ENCODE assay signal across 8 mouse cellular contexts in the genomic region with DNA sequence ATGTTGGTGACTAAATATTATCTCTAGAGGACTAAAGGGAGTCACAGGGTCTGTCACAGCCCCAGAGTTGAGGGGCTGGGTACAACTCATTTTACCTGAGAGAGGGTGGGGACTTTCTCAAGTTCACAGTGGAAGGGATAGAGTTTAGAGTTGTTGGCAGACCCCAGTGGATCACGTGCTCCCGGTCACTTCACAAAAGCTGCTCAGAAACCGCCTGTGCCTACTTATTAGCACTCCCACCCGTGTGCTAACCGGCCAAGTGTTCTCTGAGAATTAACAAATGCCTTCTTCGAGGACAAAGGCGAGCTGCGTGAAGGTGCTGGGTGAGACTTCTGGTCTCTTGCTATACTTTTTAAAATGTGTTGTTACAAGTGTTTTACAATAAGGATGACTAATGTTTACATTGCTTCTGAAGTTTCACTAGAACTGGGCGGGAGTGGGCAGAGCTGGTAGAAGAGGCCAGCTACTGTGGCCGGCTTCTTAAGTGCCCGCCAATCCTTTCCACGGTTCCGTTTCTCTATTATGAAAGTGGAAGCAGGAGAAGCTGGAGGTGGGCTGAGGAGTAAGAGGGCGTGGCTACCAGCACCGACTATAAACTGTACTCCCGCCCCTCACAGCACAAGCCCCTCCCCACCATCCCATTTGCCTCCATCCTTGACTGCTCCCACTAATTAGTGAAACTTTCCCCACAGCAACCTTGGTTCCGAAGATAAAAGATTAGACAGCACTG. TPM values are rescaled to one million over a fixed set of nuclear protein-coding genes. Genes with fewer than 3 reads are reported as not detected.
DNase-seq lines count a peak whose midpoint lies in the region; ATAC-seq lines count a peak whose summit lies in the region.

No protein-coding gene starts in this region.

- no peak overlapping the region for H3K4me2 ChIP-seq in midbrain, embryonic 13.5 days (replicated peaks)
- H3K4me2 ChIP-seq in midbrain, embryonic 16.5 days (ENCODE audit: low read length) = no peak overlapping the region
- H3K4me2 ChIP-seq in liver, embryonic 15.5 days = peak overlapping the region; percentile 23
- peak overlapping the region; percentile 32 for H3K4me2 ChIP-seq in stomach, embryonic 15.5 days

- no peaks in the 10 kb centered on the region; the same call in 1 of the 2 replicates for H3K4me1 ChIP-seq in midbrain, embryonic 13.5 days (replicated peaks)
- no peaks in the 10 kb centered on the region for H3K4me1 ChIP-seq in midbrain, embryonic 16.5 days (ENCODE audit: control insufficient read depth, insufficient read depth, low read length)
- H3K4me1 ChIP-seq in liver, embryonic 15.5 days (replicated peaks) = no peaks in the 10 kb centered on the region
- H3K4me1 ChIP-seq in stomach, embryonic 15.5 days = no peaks in the 10 kb centered on the region
- peaks cover 11% of the 10 kb centered on the region; the same call in 1 of the 2 replicates for H3K4me1 ChIP-seq in midbrain, embryonic 10.5 days

- no peak overlapping the region for H3K4me3 ChIP-seq in midbrain, embryonic 13.5 days (replicated peaks)
- no peak overlapping the region for H3K4me3 ChIP-seq in midbrain, embryonic 16.5 days (ENCODE audit: low read depth, low read length)
- H3K4me3 ChIP-seq in liver, embryonic 15.5 days (replicated peaks) = no peak overlapping the region
- 0 out of 2 replicates have a peak overlapping the region, but pooled peaks have one; percentile 8 for H3K4me3 ChIP-seq in stomach, embryonic 15.5 days (replicated peaks)
- no peak overlapping the region for H3K4me3 ChIP-seq in midbrain, embryonic 10.5 days

- H3K27me3 ChIP-seq in midbrain, embryonic 13.5 days = no peaks in the 10 kb centered on the region
- H3K27me3 ChIP-seq in midbrain, embryonic 16.5 days (ENCODE audit: control insufficient read depth, insufficient read depth, low read depth, low read length) = no peaks in the 10 kb centered on the region
- no peaks in the 10 kb centered on the region for H3K27me3 ChIP-seq in liver, embryonic 15.5 days
- H3K27me3 ChIP-seq in stomach, embryonic 15.5 days (replicated peaks) = no peaks in the 10 kb centered on the region
- H3K27me3 ChIP-seq in midbrain, embryonic 10.5 days (ENCODE audit: low read depth, poor library complexity, severe bottlenecking) = no peaks in the 10 kb centered on the region

- 48% methylated on average over 17 of the region's 17 CpGs for whole genome bisulfite sequencing in midbrain, embryonic 13.5 days
- WGBS in midbrain, embryonic 16.5 days = 39% methylated on average over 17 of the region's 17 CpGs
- 36% methylated on average over 17 of the region's 17 CpGs for WGBS in liver, embryonic 15.5 days (ENCODE audit: insufficient replicate concordance)
- WGBS in stomach, embryonic 15.5 days = 22% methylated on average over 17 of the region's 17 CpGs
- WGBS in midbrain, embryonic 10.5 days = 53% methylated on average over 17 of the region's 17 CpGs

- ATAC-seq in midbrain, embryonic 13.5 days = 0 out of 2 replicates have a peak, but pooled peaks have one; percentile 30
- ATAC-seq in midbrain, embryonic 16.5 days = no peak
- peak; percentile 8 for ATAC-seq in inflammation-experienced regulatory T-cells, adult 6 months
- ATAC-seq in liver, embryonic 15.5 days (ENCODE audit: insufficient read depth) = no peak
- peak; percentile 78 for ATAC-seq in stomach, embryonic 15.5 days (ENCODE audit: insufficient read depth, low FRiP score, low read depth)

- no peak overlapping the region for H3K27ac ChIP-seq in midbrain, embryonic 13.5 days
- no peak overlapping the region for H3K27ac ChIP-seq in midbrain, embryonic 16.5 days (ENCODE audit: low read length)
- no peak overlapping the region for H3K27ac ChIP-seq in liver, embryonic 15.5 days (replicated peaks)
- H3K27ac ChIP-seq in stomach, embryonic 15.5 days = peak overlapping the region; percentile 41
- H3K27ac ChIP-seq in midbrain, embryonic 10.5 days (replicated peaks) = no peak overlapping the region

- H3K9ac ChIP-seq in midbrain, embryonic 13.5 days (replicated peaks) = no peak overlapping the region
- no peak overlapping the region for H3K9ac ChIP-seq in midbrain, embryonic 16.5 days (ENCODE audit: low read depth, low read length)
- no peak overlapping the region for H3K9ac ChIP-seq in liver, embryonic 15.5 days
- H3K9ac ChIP-seq in stomach, embryonic 15.5 days = no peak overlapping the region

- H3K9me3 ChIP-seq in midbrain, embryonic 13.5 days = no peaks in the 10 kb centered on the region
- H3K9me3 ChIP-seq in midbrain, embryonic 16.5 days (replicated peaks; ENCODE audit: control insufficient read depth, low read length, poor library complexity, severe bottlenecking) = no peaks in the 10 kb centered on the region
- no peaks in the 10 kb centered on the region for H3K9me3 ChIP-seq in liver, embryonic 15.5 days (replicated peaks)
- no peaks in the 10 kb centered on the region for H3K9me3 ChIP-seq in stomach, embryonic 15.5 days
- no peaks in the 10 kb centered on the region for H3K9me3 ChIP-seq in midbrain, embryonic 10.5 days (replicated peaks)

- no peak for DNase-seq in gastrocnemius, adult 8-10 months (ENCODE audit: low spot score in 2 of 2)
- no peak for DNase-seq in right cerebral cortex, adult 2 months (ENCODE audit: low spot score in 2 of 2)
- no peak for DNase-seq in midbrain, embryonic 10.5 days (ENCODE audit: low spot score)

- H3K36me3 ChIP-seq in midbrain, embryonic 13.5 days = no peaks in the 10 kb centered on the region
- no peaks in the 10 kb centered on the region for H3K36me3 ChIP-seq in midbrain, embryonic 16.5 days (ENCODE audit: control insufficient read depth, insufficient read depth, low read length)
- H3K36me3 ChIP-seq in liver, embryonic 15.5 days (replicated peaks) = no peaks in the 10 kb centered on the region
- no peaks in the 10 kb centered on the region for H3K36me3 ChIP-seq in stomach, embryonic 15.5 days
- H3K36me3 ChIP-seq in midbrain, embryonic 10.5 days = no peaks in the 10 kb centered on the region

RNA-seq across cellular contexts. Expression of a gene that starts 11.5 kb away (rescaled TPM):
- not detected in 2 replicates for polyA plus RNA-seq in midbrain, embryonic 13.5 days (2015; fragmentation: Nextera tagmentation; extraction: Ambion mirVana)
- 0.06 TPM in 1 of 2 replicates, not detected in the other for polyA plus RNA-seq in midbrain, embryonic 16.5 days (2015; fragmentation: Nextera tagmentation; extraction: Ambion mirVana)
- 100 to 1,000 TPM; 356 to 569 (median 520) TPM for polyA plus RNA-seq in inflammation-experienced regulatory T-cells, adult 6 months (2017; shearing (Covaris generic))
- 0.05 TPM in 1 of 2 replicates, not detected in the other for polyA plus RNA-seq in liver, embryonic 15.5 days (2015; fragmentation: Nextera tagmentation; extraction: Ambion mirVana)
- 0.48 and 1.0 TPM in 2 replicates for polyA plus RNA-seq in stomach, embryonic 15.5 days (2015; fragmentation: Nextera tagmentation; extraction: Ambion mirVana)
- not detected for total RNA-seq in gastrocnemius, adult 8-10 months (2022)
- polyA plus RNA-seq in midbrain, embryonic 10.5 days (2016; fragmentation: Nextera tagmentation; extraction: Ambion mirVana) = not detected in 2 replicates

RNA-seq across cellular contexts. Expression of a gene that starts 21.1 kb away (rescaled TPM):
- polyA plus RNA-seq in midbrain, embryonic 13.5 days (2015; fragmentation: Nextera tagmentation; extraction: Ambion mirVana) = 0.28 and 0.59 TPM in 2 replicates
- polyA plus RNA-seq in midbrain, embryonic 16.5 days (2015; fragmentation: Nextera tagmentation; extraction: Ambion mirVana) = 0.27 and 0.30 TPM in 2 replicates
- 10 to 100 TPM in 1 of 3 experiments, 1 to 10 TPM in 2; 3.2 to 16.7 (median 3.3) TPM for polyA plus RNA-seq in inflammation-experienced regulatory T-cells, adult 6 months (2017; shearing (Covaris generic))
- 1.2 and 1.7 TPM in 2 replicates for polyA plus RNA-seq in liver, embryonic 15.5 days (2015; fragmentation: Nextera tagmentation; extraction: Ambion mirVana)
- 0.45 and 0.49 TPM in 2 replicates for polyA plus RNA-seq in stomach, embryonic 15.5 days (2015; fragmentation: Nextera tagmentation; extraction: Ambion mirVana)
- total RNA-seq in gastrocnemius, adult 8-10 months (2022) = under 1 TPM; 0.08 to 0.45 (median 0.22) TPM
- 0.20 TPM in 2 replicates for polyA plus RNA-seq in midbrain, embryonic 10.5 days (2016; fragmentation: Nextera tagmentation; extraction: Ambion mirVana)

RNA-seq across cellular contexts. Expression of a gene that starts 51.4 kb away (rescaled TPM):
- 196 and 215 TPM in 2 replicates for polyA plus RNA-seq in midbrain, embryonic 13.5 days (2015; fragmentation: Nextera tagmentation; extraction: Ambion mirVana)
- 242 and 267 TPM in 2 replicates for polyA plus RNA-seq in midbrain, embryonic 16.5 days (2015; fragmentation: Nextera tagmentation; extraction: Ambion mirVana)
- polyA plus RNA-seq in inflammation-experienced regulatory T-cells, adult 6 months (2017; shearing (Covaris generic)) = 1 to 10 TPM in 1 of 3 experiments, under 1 TPM in 1, not detected in 1; 0.86 to 1.0 TPM
- 2.8 and 3.5 TPM in 2 replicates for polyA plus RNA-seq in liver, embryonic 15.5 days (2015; fragmentation: Nextera tagmentation; extraction: Ambion mirVana)
- polyA plus RNA-seq in stomach, embryonic 15.5 days (2015; fragmentation: Nextera tagmentation; extraction: Ambion mirVana) = 59.9 and 65.6 TPM in 2 replicates
- total RNA-seq in gastrocnemius, adult 8-10 months (2022) = 1 to 10 TPM; 2.7 to 4.3 (median 3.4) TPM
- polyA plus RNA-seq in midbrain, embryonic 10.5 days (2016; fragmentation: Nextera tagmentation; extraction: Ambion mirVana) = 111 and 122 TPM in 2 replicates

Comparison
In these comparisons a context has a peak if more than half of its experiments do, and no peak if none do; other contexts are left out.
1. ATAC-seq: peak in midbrain, embryonic 13.5 days (single experiment), inflammation-experienced regulatory T-cells, adult 6 months (single experiment) and stomach, embryonic 15.5 days (single experiment); none in midbrain, embryonic 16.5 days (single experiment) and liver, embryonic 15.5 days (single experiment).
2. H3K4me2 ChIP-seq: peak in liver, embryonic 15.5 days (single experiment) and stomach, embryonic 15.5 days (single experiment); none in midbrain, embryonic 13.5 days (single experiment) and midbrain, embryonic 16.5 days (single experiment).
3. RNA of a gene that starts 11.5 kb away (polyA plus RNA-seq): 356 to 569 TPM in inflammation-experienced regulatory T-cells, adult 6 months; 0.48 to 1.0 TPM in stomach, embryonic 15.5 days, not detected in midbrain, embryonic 10.5 days, 0.05 TPM in liver, embryonic 15.5 days, not detected in midbrain, embryonic 13.5 days and 0.06 TPM in midbrain, embryonic 16.5 days; every median in the first group is over 100 times any median in the second.
4. RNA of a gene that starts 51.4 kb away (polyA plus RNA-seq): 242 to 267 TPM in midbrain, embryonic 16.5 days, 196 to 215 TPM in midbrain, embryonic 13.5 days, 111 to 122 TPM in midbrain, embryonic 10.5 days and 59.9 to 65.6 TPM in stomach, embryonic 15.5 days; 2.8 to 3.5 TPM in liver, embryonic 15.5 days and 0.86 to 1.0 TPM in inflammation-experienced regulatory T-cells, adult 6 months; every median in the first group is over 10 times any median in the second.